Mouse (Mus musculus): ENCODE data around the gene Zp3. TPM values are rescaled to one million over a fixed set of nuclear protein-coding genes. Genes with fewer than 3 reads are reported as not detected.

Zp3 gene
- polyA plus RNA-seq, 1 experiment from 2014 or later = 0.27 TPM

- ATAC-seq (ENCODE audit: low FRiP score) = no peak
- peaks cover 16% of the 10 kb centered on the region for H3K4me1 ChIP-seq
- H3K9ac ChIP-seq (replicated peaks) = no peak overlapping the region
- H3K4me3 ChIP-seq (replicated peaks) = no peak overlapping the region
- H3K27me3 ChIP-seq (replicated peaks) = no peaks in the 10 kb centered on the region
- 88% methylated on average over 10 of the region's 10 CpGs for WGBS
- H3K4me2 ChIP-seq = no peak overlapping the region
- H3K36me3 ChIP-seq = peaks cover 37% of the 10 kb centered on the region
- no peak overlapping the region for H3K27ac ChIP-seq (replicated peaks)
- H3K9me3 ChIP-seq (replicated peaks) = no peaks in the 10 kb centered on the region
These were observed 35.0 kb downstream of the Zp3 start for GRCm38 (mm10) chr5:136014877-136015276.

- no peak overlapping the region for H3K9ac ChIP-seq (replicated peaks)
- no peak for ATAC-seq (ENCODE audit: low FRiP score)
- WGBS = 78% methylated on average over 10 of the region's 10 CpGs
- H3K27me3 ChIP-seq (replicated peaks) = no peaks in the 10 kb centered on the region
- no peak overlapping the region for H3K4me2 ChIP-seq
- H3K9me3 ChIP-seq (replicated peaks) = no peaks in the 10 kb centered on the region
- peaks cover 30% of the 10 kb centered on the region for H3K36me3 ChIP-seq
- no peak overlapping the region for H3K27ac ChIP-seq (replicated peaks)
- no peak overlapping the region for H3K4me3 ChIP-seq (replicated peaks)
- H3K4me1 ChIP-seq = peaks cover 16% of the 10 kb centered on the region
These were observed 35.7 kb downstream of the Zp3 start for GRCm38 (mm10) chr5:136015586-136015985.

DNA sequence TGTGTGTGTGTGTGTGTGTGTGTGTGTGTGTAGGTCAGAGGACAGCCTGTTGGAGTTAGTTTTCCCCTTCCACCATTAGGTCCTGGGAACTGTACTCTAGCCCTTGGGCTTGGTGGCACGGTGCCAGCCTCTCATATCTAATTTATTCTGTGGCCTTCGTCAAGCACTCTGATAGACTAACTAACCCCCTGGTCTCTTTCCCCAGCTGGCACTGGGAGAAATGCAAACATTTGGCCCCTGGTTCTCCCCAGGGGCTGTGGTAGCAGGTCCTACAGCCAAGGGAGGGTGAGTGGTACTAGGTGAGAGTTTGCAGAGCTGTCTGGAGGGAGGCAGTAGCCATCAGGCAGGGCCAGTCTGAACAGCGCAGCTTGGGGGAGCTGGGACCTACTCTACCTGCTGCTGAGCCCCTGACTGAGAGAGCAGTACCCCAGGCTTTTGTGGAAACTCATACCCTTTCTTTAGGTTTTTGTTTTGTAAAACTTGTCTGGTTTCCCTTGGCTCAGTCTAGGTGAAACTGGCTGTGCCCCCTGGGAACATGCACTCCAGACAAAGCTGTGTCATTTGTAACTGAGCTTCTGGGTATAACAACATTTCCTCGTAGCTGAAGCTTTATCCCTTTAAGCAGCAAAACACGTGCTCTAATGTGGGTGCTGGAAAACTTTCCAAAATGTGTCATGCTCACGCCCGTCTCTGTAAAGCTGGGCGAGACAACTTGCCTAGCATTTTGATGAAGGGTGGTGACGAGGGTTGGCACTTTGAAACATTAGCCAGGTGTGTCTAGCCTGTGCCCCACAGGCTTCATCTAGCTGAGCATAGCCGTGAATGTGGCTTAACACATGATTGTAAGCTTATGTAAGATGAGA is 36.3 kb downstream of the Zp3 start:
- Histone ChIP-seq H3K36me3 (peaks cover 27% of the 10 kb centered on the region), H3K4me1 (peaks cover 16% of the 10 kb centered on the region), H3K4me3 (replicated peaks) (no peak overlapping the region), H3K9ac (replicated peaks) (no peak overlapping the region), H3K27ac (replicated peaks) (no peak overlapping the region; the same call in 1 of the 2 replicates), H3K4me2 (no peak overlapping the region), H3K27me3 (replicated peaks) (no peaks in the 10 kb centered on the region), H3K9me3 (replicated peaks) (no peaks in the 10 kb centered on the region)
- ATAC-seq (ENCODE audit: low FRiP score) = no peak
- 74% methylated on average over 10 of the region's 10 CpGs for WGBS

- Histone ChIP-seq H3K36me3 (peaks cover 17% of the 10 kb centered on the region), H3K4me2 (no peak overlapping the region), H3K27me3 (replicated peaks) (no peaks in the 10 kb centered on the region), H3K9me3 (replicated peaks) (no peaks in the 10 kb centered on the region), H3K9ac (replicated peaks) (no peak overlapping the region), H3K4me3 (replicated peaks) (no peak overlapping the region), H3K27ac (replicated peaks) (no peak overlapping the region), H3K4me1 (peaks cover 16% of the 10 kb centered on the region)
- WGBS = 84% methylated on average over 6 of the region's 6 CpGs
- ATAC-seq (ENCODE audit: low FRiP score) = no peak
These were observed 37.4 kb downstream of the Zp3 start for GRCm38 (mm10) chr5:136017262-136017661.

DNA sequence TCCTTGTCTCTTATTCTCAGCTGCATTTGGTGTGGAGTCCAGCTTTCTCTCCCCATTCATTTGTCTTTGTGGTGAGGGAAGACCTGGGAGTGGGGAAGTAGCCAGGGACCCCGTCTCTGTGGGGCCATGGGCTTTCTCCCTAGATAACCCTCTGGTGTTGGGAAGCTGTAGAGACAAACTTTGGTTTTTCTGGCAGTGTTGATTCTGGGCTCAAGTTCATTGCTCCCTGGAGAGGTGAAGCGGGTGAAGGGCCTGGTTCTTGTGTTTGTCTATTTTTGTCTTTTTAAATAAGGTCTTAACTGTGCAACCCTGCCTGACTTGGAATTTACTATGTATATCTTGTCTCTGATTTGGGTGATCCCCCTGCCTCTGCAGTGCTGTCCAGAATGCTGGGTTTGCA is 38.8 kb downstream of the Zp3 start:
- Histone ChIP-seq H3K9ac (replicated peaks) (no peak overlapping the region), H3K27me3 (replicated peaks) (no peaks in the 10 kb centered on the region), H3K9me3 (replicated peaks) (no peaks in the 10 kb centered on the region), H3K4me3 (replicated peaks) (no peak overlapping the region), H3K4me2 (no peak overlapping the region), H3K27ac (replicated peaks) (no peak overlapping the region), H3K4me1 (peaks cover 16% of the 10 kb centered on the region), H3K36me3 (peaks cover 6% of the 10 kb centered on the region; the same call in 1 of the 2 replicates)
- ATAC-seq (ENCODE audit: low FRiP score) = no peak
- 86% methylated on average over 2 of the region's 2 CpGs for WGBS

DNA sequence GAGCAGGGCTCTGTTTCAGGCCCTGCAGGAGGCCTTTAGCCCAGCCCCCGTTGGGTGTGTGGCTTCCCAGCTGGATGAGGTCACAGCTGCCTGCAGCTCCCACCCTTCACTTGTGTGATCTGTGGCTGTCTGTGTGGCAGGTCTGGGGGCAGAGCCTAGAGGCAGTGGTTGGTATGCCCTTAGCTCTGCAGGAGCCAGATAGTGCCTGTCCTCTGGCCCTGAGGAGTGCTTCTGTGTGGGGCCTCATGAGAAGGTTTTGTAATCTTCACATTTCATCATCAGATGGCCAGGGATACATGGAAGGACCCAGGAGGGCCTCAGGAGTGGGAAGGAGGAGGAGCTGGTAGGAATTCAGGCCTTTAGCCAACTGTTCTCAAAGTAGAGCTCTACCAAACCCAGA is 40.0 kb downstream of the Zp3 start:
- Histone ChIP-seq H3K9ac (replicated peaks) (no peak overlapping the region), H3K4me1 (peaks cover 16% of the 10 kb centered on the region), H3K36me3 (peaks cover 2% of the 10 kb centered on the region; the same call in 1 of the 2 replicates), H3K9me3 (replicated peaks) (no peaks in the 10 kb centered on the region), H3K4me3 (replicated peaks) (no peak overlapping the region), H3K27me3 (replicated peaks) (no peaks in the 10 kb centered on the region), H3K4me2 (no peak overlapping the region), H3K27ac (replicated peaks) (no peak overlapping the region)
- WGBS = 35% methylated on average over 1 of the region's 1 CpGs
- ATAC-seq (ENCODE audit: low FRiP score) = no peak

GRCm38 (mm10) chr5:136025712-136026111 is 45.8 kb downstream of the Zp3 start:
- H3K4me2 ChIP-seq = no peak overlapping the region
- 91% methylated on average over 3 of the region's 3 CpGs for WGBS
- no peak overlapping the region for H3K4me3 ChIP-seq (replicated peaks)
- H3K27ac ChIP-seq (replicated peaks) = no peak overlapping the region
- no peaks in the 10 kb centered on the region for H3K4me1 ChIP-seq
- no peak for ATAC-seq (ENCODE audit: low FRiP score)
- H3K9ac ChIP-seq (replicated peaks) = no peak overlapping the region
- H3K9me3 ChIP-seq (replicated peaks) = no peaks in the 10 kb centered on the region
- no peaks in the 10 kb centered on the region for H3K27me3 ChIP-seq (replicated peaks)
- H3K36me3 ChIP-seq = peaks cover 32% of the 10 kb centered on the region

GRCm38 (mm10) chr5:136026859-136027258 is 47.0 kb downstream of the Zp3 start:
- Histone ChIP-seq H3K27me3 (replicated peaks) (no peaks in the 10 kb centered on the region), H3K9ac (replicated peaks) (no peak overlapping the region), H3K4me1 (no peaks in the 10 kb centered on the region), H3K27ac (replicated peaks) (no peak overlapping the region), H3K4me3 (replicated peaks) (no peak overlapping the region), H3K9me3 (replicated peaks) (no peaks in the 10 kb centered on the region), H3K36me3 (peaks cover 43% of the 10 kb centered on the region), H3K4me2 (no peak overlapping the region)
- 89% methylated on average over 9 of the region's 9 CpGs for WGBS
- no peak for ATAC-seq (ENCODE audit: low FRiP score)

GRCm38 (mm10) chr5:136027612-136028311 is 47.9 kb downstream of the Zp3 start:
- Histone ChIP-seq H3K4me3 (replicated peaks) (no peak overlapping the region), H3K4me2 (no peak overlapping the region), H3K9me3 (replicated peaks) (no peaks in the 10 kb centered on the region), H3K9ac (replicated peaks) (no peak overlapping the region), H3K36me3 (peaks cover 51% of the 10 kb centered on the region), H3K4me1 (no peaks in the 10 kb centered on the region), H3K27me3 (replicated peaks) (no peaks in the 10 kb centered on the region), H3K27ac (replicated peaks) (no peak overlapping the region)
- ATAC-seq (ENCODE audit: low FRiP score) = no peak
- 80% methylated on average over 11 of the region's 11 CpGs for WGBS

GRCm38 (mm10) chr5:136034868-136035267 is 55.0 kb downstream of the Zp3 start:
- Histone ChIP-seq H3K27ac (replicated peaks) (no peak overlapping the region), H3K36me3 (peaks cover 31% of the 10 kb centered on the region; the same call in 1 of the 2 replicates), H3K4me3 (replicated peaks) (no peak overlapping the region), H3K4me1 (no peaks in the 10 kb centered on the region), H3K9ac (replicated peaks) (no peak overlapping the region), H3K27me3 (replicated peaks) (no peaks in the 10 kb centered on the region), H3K4me2 (no peak overlapping the region), H3K9me3 (replicated peaks) (no peaks in the 10 kb centered on the region)
- no peak for ATAC-seq (ENCODE audit: low FRiP score)
- WGBS = 84% methylated on average over 4 of the region's 4 CpGs

DNA sequence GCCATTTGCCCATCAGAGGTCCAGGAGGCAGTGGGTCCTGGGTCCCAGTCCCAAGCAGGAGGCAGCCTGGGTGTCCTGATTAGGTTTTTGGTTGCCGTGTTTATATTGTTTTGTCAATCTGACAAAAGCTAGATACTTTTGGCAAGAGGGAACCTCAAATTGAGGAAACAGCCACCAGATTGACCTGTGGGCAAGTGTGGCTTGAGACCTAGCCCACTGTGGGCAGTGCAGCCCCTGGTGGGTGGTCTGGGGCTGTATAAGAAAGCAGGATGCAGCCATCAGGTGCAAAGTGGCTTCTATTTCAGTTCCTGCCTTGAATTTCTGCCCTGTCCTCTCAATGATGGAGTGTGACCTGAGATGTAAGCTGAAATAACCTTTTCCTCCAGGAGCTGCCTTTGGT is 55.4 kb downstream of the Zp3 start:
- Histone ChIP-seq H3K27ac (replicated peaks) (no peak overlapping the region), H3K36me3 (peaks cover 26% of the 10 kb centered on the region; the same call in 1 of the 2 replicates), H3K27me3 (replicated peaks) (no peaks in the 10 kb centered on the region), H3K4me3 (replicated peaks) (no peak overlapping the region), H3K9me3 (replicated peaks) (no peaks in the 10 kb centered on the region), H3K4me1 (no peaks in the 10 kb centered on the region), H3K4me2 (no peak overlapping the region), H3K9ac (replicated peaks) (no peak overlapping the region)
- no peak for ATAC-seq (ENCODE audit: low FRiP score)
- WGBS = 78% methylated on average over 1 of the region's 1 CpGs

GRCm38 (mm10) chr5:136036667-136037066 is 56.8 kb downstream of the Zp3 start:
- H3K9me3 ChIP-seq (replicated peaks) = no peaks in the 10 kb centered on the region
- H3K27ac ChIP-seq (replicated peaks) = no peak overlapping the region
- H3K4me2 ChIP-seq = no peak overlapping the region
- no peak overlapping the region for H3K9ac ChIP-seq (replicated peaks)
- no peak for ATAC-seq (ENCODE audit: low FRiP score)
- no peaks in the 10 kb centered on the region for H3K4me1 ChIP-seq
- H3K36me3 ChIP-seq = peaks cover 13% of the 10 kb centered on the region; the same call in 1 of the 2 replicates
- H3K4me3 ChIP-seq (replicated peaks) = no peak overlapping the region
- no peaks in the 10 kb centered on the region for H3K27me3 ChIP-seq (replicated peaks)
- WGBS = 83% methylated on average over 1 of the region's 1 CpGs

All from neural tube, embryonic 15.5 days (tissue).